Mouse (Mus musculus): ENCODE measurements around the gene Gm45521. TPM values are rescaled to one million over a fixed set of nuclear protein-coding genes. Genes with fewer than 3 reads are reported as not detected.

Gene Gm45521
- 0.63 TPM in 1 of 2 replicates, not detected in the other for polyA plus RNA-seq (2014; fragmentation: Nextera tagmentation; extraction: Ambion mirVana)

GRCm38 (mm10) chr14:7957049-7957448, at the start of gene Gm45521:
Gene Gm45521 (plus strand): TSS chr14:7957288.
- no peak within 1 kb of the TSS for H3K27ac ChIP-seq (ENCODE audit: low read depth, low read length)
- no peaks in the 10 kb centered on the region for H3K4me1 ChIP-seq (replicated peaks; ENCODE audit: control insufficient read depth, insufficient read depth, low read length)
- no peak within 1 kb of the TSS for H3K9ac ChIP-seq (ENCODE audit: low read depth, low read length)
- H3K27me3 ChIP-seq (ENCODE audit: control insufficient read depth, insufficient read depth, low read length), result no peaks in the 10 kb centered on the region
- H3K4me3 ChIP-seq (ENCODE audit: low read depth, low read length), result no peak within 1 kb of the TSS
- no peaks in the 10 kb centered on the region for H3K36me3 ChIP-seq (ENCODE audit: control insufficient read depth, insufficient read depth, low read length)
- peak; percentile 58; the same call in 1 of the 2 replicates for ATAC-seq (ENCODE audit: low FRiP score)
- no peaks in the 10 kb centered on the region for H3K9me3 ChIP-seq (ENCODE audit: control insufficient read depth, low read length)
- H3K4me2 ChIP-seq (replicated peaks; ENCODE audit: low read depth, low read length), result no peak within 1 kb of the TSS
- 45% methylated on average over 9 of the region's 9 CpGs for WGBS
- peak; percentile 18 for DNase-seq (ENCODE audit: low spot score)

- WGBS, result 88% methylated on average over 10 of the region's 10 CpGs
- no peaks in the 10 kb centered on the region for H3K36me3 ChIP-seq (ENCODE audit: control insufficient read depth, insufficient read depth, low read length)
- H3K4me3 ChIP-seq (ENCODE audit: low read depth, low read length), result no peak overlapping the region
- no peak overlapping the region for H3K9ac ChIP-seq (ENCODE audit: low read depth, low read length)
- H3K27ac ChIP-seq (ENCODE audit: low read depth, low read length), result no peak overlapping the region
- H3K4me1 ChIP-seq (replicated peaks; ENCODE audit: control insufficient read depth, insufficient read depth, low read length), result no peaks in the 10 kb centered on the region
- ATAC-seq (ENCODE audit: low FRiP score) (no peak), DNase-seq (ENCODE audit: low spot score) (no peak)
- no peaks in the 10 kb centered on the region for H3K27me3 ChIP-seq (ENCODE audit: control insufficient read depth, insufficient read depth, low read length)
- H3K9me3 ChIP-seq (ENCODE audit: control insufficient read depth, low read length), result no peaks in the 10 kb centered on the region
- H3K4me2 ChIP-seq (replicated peaks; ENCODE audit: low read depth, low read length), result no peak overlapping the region
Observed at GRCm38 (mm10) chr14:7909472-7909871, 47.6 kb upstream of the Gm45521 start.

- no peak overlapping the region for H3K9ac ChIP-seq (ENCODE audit: low read depth, low read length)
- H3K9me3 ChIP-seq (ENCODE audit: control insufficient read depth, low read length), result no peaks in the 10 kb centered on the region
- ATAC-seq (ENCODE audit: low FRiP score) (no peak), DNase-seq (ENCODE audit: low spot score) (no peak)
- H3K27me3 ChIP-seq (ENCODE audit: control insufficient read depth, insufficient read depth, low read length), result no peaks in the 10 kb centered on the region
- no peak overlapping the region for H3K27ac ChIP-seq (ENCODE audit: low read depth, low read length)
- WGBS, result 73% methylated on average over 7 of the region's 7 CpGs
- no peak overlapping the region for H3K4me3 ChIP-seq (ENCODE audit: low read depth, low read length)
- no peaks in the 10 kb centered on the region for H3K36me3 ChIP-seq (ENCODE audit: control insufficient read depth, insufficient read depth, low read length)
- no peaks in the 10 kb centered on the region for H3K4me1 ChIP-seq (replicated peaks; ENCODE audit: control insufficient read depth, insufficient read depth, low read length)
- no peak overlapping the region for H3K4me2 ChIP-seq (replicated peaks; ENCODE audit: low read depth, low read length)
Observed at GRCm38 (mm10) chr14:7913842-7914241, 43.2 kb upstream of the Gm45521 start.

GRCm38 (mm10) chr14:7914461-7914860, 42.6 kb upstream of the Gm45521 start:
- DNase-seq (ENCODE audit: low spot score) (no peak), ATAC-seq (ENCODE audit: low FRiP score) (no peak)
- Histone ChIP-seq H3K36me3 (ENCODE audit: control insufficient read depth, insufficient read depth, low read length) (no peaks in the 10 kb centered on the region), H3K9me3 (ENCODE audit: control insufficient read depth, low read length) (no peaks in the 10 kb centered on the region), H3K9ac (ENCODE audit: low read depth, low read length) (no peak overlapping the region), H3K4me1 (replicated peaks; ENCODE audit: control insufficient read depth, insufficient read depth, low read length) (no peaks in the 10 kb centered on the region), H3K27ac (ENCODE audit: low read depth, low read length) (no peak overlapping the region), H3K27me3 (ENCODE audit: control insufficient read depth, insufficient read depth, low read length) (no peaks in the 10 kb centered on the region), H3K4me3 (ENCODE audit: low read depth, low read length) (no peak overlapping the region), H3K4me2 (replicated peaks; ENCODE audit: low read depth, low read length) (no peak overlapping the region)
- WGBS, result 89% methylated on average over 4 of the region's 4 CpGs

- WGBS, result 83% methylated on average over 6 of the region's 6 CpGs
- H3K36me3 ChIP-seq (ENCODE audit: control insufficient read depth, insufficient read depth, low read length), result 0 out of 2 replicates have a peak, but pooled peaks cover 2% of the 10 kb centered on the region
Observed at GRCm38 (mm10) chr14:7918150-7918991, 38.7 kb upstream of the Gm45521 start.

GRCm38 (mm10) chr14:7919309-7919708, 37.8 kb upstream of the Gm45521 start:
- DNase-seq (ENCODE audit: low spot score) (no peak), ATAC-seq (ENCODE audit: low FRiP score) (no peak)
- H3K9me3 ChIP-seq (ENCODE audit: control insufficient read depth, low read length), result no peaks in the 10 kb centered on the region
- H3K4me3 ChIP-seq (ENCODE audit: low read depth, low read length), result no peak overlapping the region
- no peak overlapping the region for H3K4me2 ChIP-seq (replicated peaks; ENCODE audit: low read depth, low read length)
- WGBS, result 96% methylated on average over 5 of the region's 5 CpGs
- H3K36me3 ChIP-seq (ENCODE audit: control insufficient read depth, insufficient read depth, low read length), result 0 out of 2 replicates have a peak, but pooled peaks cover 2% of the 10 kb centered on the region
- no peak overlapping the region for H3K9ac ChIP-seq (ENCODE audit: low read depth, low read length)
- H3K27me3 ChIP-seq (ENCODE audit: control insufficient read depth, insufficient read depth, low read length), result no peaks in the 10 kb centered on the region
- H3K27ac ChIP-seq (ENCODE audit: low read depth, low read length), result no peak overlapping the region
- no peaks in the 10 kb centered on the region for H3K4me1 ChIP-seq (replicated peaks; ENCODE audit: control insufficient read depth, insufficient read depth, low read length)

More at GRCm38 (mm10) chr14:7918150-7918991, 38.7 kb upstream of the Gm45521 start:
- Histone ChIP-seq H3K4me3 (ENCODE audit: low read depth, low read length) (no peak overlapping the region), H3K4me1 (replicated peaks; ENCODE audit: control insufficient read depth, insufficient read depth, low read length) (no peaks in the 10 kb centered on the region), H3K9ac (ENCODE audit: low read depth, low read length) (no peak overlapping the region), H3K27me3 (ENCODE audit: control insufficient read depth, insufficient read depth, low read length) (no peaks in the 10 kb centered on the region), H3K4me2 (replicated peaks; ENCODE audit: low read depth, low read length) (no peak overlapping the region), H3K27ac (ENCODE audit: low read depth, low read length) (no peak overlapping the region), H3K9me3 (ENCODE audit: control insufficient read depth, low read length) (no peaks in the 10 kb centered on the region)
- no peak for ATAC-seq (ENCODE audit: low FRiP score)
- no peak for DNase-seq (ENCODE audit: low spot score)

- ATAC-seq (ENCODE audit: low FRiP score), result no peak
- H3K9me3 ChIP-seq (ENCODE audit: control insufficient read depth, low read length), result no peaks in the 10 kb centered on the region
- 0 out of 2 replicates have a peak, but pooled peaks cover 2% of the 10 kb centered on the region for H3K36me3 ChIP-seq (ENCODE audit: control insufficient read depth, insufficient read depth, low read length)
- H3K27ac ChIP-seq (ENCODE audit: low read depth, low read length), result no peak overlapping the region
- no peaks in the 10 kb centered on the region for H3K4me1 ChIP-seq (replicated peaks; ENCODE audit: control insufficient read depth, insufficient read depth, low read length)
- DNase-seq (ENCODE audit: low spot score), result no peak
- 85% methylated on average over 4 of the region's 4 CpGs for WGBS
- H3K9ac ChIP-seq (ENCODE audit: low read depth, low read length), result no peak overlapping the region
- no peaks in the 10 kb centered on the region for H3K27me3 ChIP-seq (ENCODE audit: control insufficient read depth, insufficient read depth, low read length)
- H3K4me2 ChIP-seq (replicated peaks; ENCODE audit: low read depth, low read length), result no peak overlapping the region
- no peak overlapping the region for H3K4me3 ChIP-seq (ENCODE audit: low read depth, low read length)
Observed at GRCm38 (mm10) chr14:7919921-7920320, 37.2 kb upstream of the Gm45521 start.

GRCm38 (mm10) chr14:7921459-7921858, 35.6 kb upstream of the Gm45521 start:
- Histone ChIP-seq H3K4me1 (replicated peaks; ENCODE audit: control insufficient read depth, insufficient read depth, low read length) (no peaks in the 10 kb centered on the region), H3K9ac (ENCODE audit: low read depth, low read length) (no peak overlapping the region), H3K27ac (ENCODE audit: low read depth, low read length) (no peak overlapping the region), H3K36me3 (ENCODE audit: control insufficient read depth, insufficient read depth, low read length) (0 out of 2 replicates have a peak, but pooled peaks cover 2% of the 10 kb centered on the region), H3K27me3 (ENCODE audit: control insufficient read depth, insufficient read depth, low read length) (no peaks in the 10 kb centered on the region), H3K4me3 (ENCODE audit: low read depth, low read length) (no peak overlapping the region), H3K9me3 (ENCODE audit: control insufficient read depth, low read length) (no peaks in the 10 kb centered on the region), H3K4me2 (replicated peaks; ENCODE audit: low read depth, low read length) (no peak overlapping the region)
- DNase-seq (ENCODE audit: low spot score), result no peak
- WGBS, result 88% methylated on average over 5 of the region's 5 CpGs
- ATAC-seq (ENCODE audit: low FRiP score), result no peak

- Histone ChIP-seq H3K27me3 (ENCODE audit: control insufficient read depth, insufficient read depth, low read length) (no peaks in the 10 kb centered on the region), H3K27ac (ENCODE audit: low read depth, low read length) (no peak overlapping the region), H3K9me3 (ENCODE audit: control insufficient read depth, low read length) (no peaks in the 10 kb centered on the region), H3K4me2 (replicated peaks; ENCODE audit: low read depth, low read length) (no peak overlapping the region), H3K4me3 (ENCODE audit: low read depth, low read length) (no peak overlapping the region), H3K4me1 (replicated peaks; ENCODE audit: control insufficient read depth, insufficient read depth, low read length) (no peaks in the 10 kb centered on the region), H3K36me3 (ENCODE audit: control insufficient read depth, insufficient read depth, low read length) (0 out of 2 replicates have a peak, but pooled peaks cover 2% of the 10 kb centered on the region), H3K9ac (ENCODE audit: low read depth, low read length) (no peak overlapping the region)
- no peak for ATAC-seq (ENCODE audit: low FRiP score)
- DNase-seq (ENCODE audit: low spot score), result no peak
Observed at GRCm38 (mm10) chr14:7923635-7924034, 33.5 kb upstream of the Gm45521 start.
